Mouse (Mus musculus) macrophage (primary cell): ENCODE measurements around the gene Skp2. TPM values are rescaled to one million over a fixed set of nuclear protein-coding genes. Genes with fewer than 3 reads are reported as not detected.

Source experiments
- H3K27ac ChIP-seq: fragments of 350-480 bp; formaldehyde crosslinking; 2 replicates; pipeline ENCODE4 v1.9.0; 2021
- H3K36me3 ChIP-seq: fragments of 350-480 bp; formaldehyde crosslinking; 2 replicates; pipeline ENCODE4 v1.9.0; 2021; ENCODE audit errors: inconsistent target
- H3K4me3 ChIP-seq: fragments of 350-480 bp; formaldehyde crosslinking; 2 replicates; pipeline ENCODE4 v1.9.0; 2021; ENCODE audit errors: inconsistent target
- H3K79me2 ChIP-seq: fragments of 350-480 bp; formaldehyde crosslinking; 2 replicates; pipeline ENCODE4 v1.9.0; 2021; ENCODE audit errors: inconsistent target
- WGBS: methylation state at CpG from one replicate; pipeline ENCODE4 v1.1.7; 2026; ENCODE audit warnings: inconsistent platforms; ENCODE audit not compliant: missing documents; 5-methylcytosine and 5-hydroxymethylcytosine counted together
- polyA plus RNA-seq: library from polyadenylated mRNA; stranded (reverse); fragments of 250-400 nt; gene quantifications from 3 replicates; pipeline ENCODE4 v1.2.4, GENCODE M21; 2018; ENCODE audit warnings: inconsistent platforms

Gene Skp2
- polyA plus RNA-seq, 1 experiment from 2014 or later = 11.9 TPM

- WGBS = 80% methylated on average over 8 of the region's 9 CpGs
- Histone ChIP-seq H3K4me3 (no peak overlapping the region), H3K27ac (peak overlapping the region; percentile 99), H3K79me2 (peaks cover 85% of the 10 kb centered on the region), H3K36me3 (peaks cover 13% of the 10 kb centered on the region; the same call in 1 of the 2 replicates)
These were observed 24.3 kb downstream of the Skp2 start for GRCm38 (mm10) chr15:9130772-9131498.

- no peak overlapping the region for H3K4me3 ChIP-seq
- no peak overlapping the region for H3K27ac ChIP-seq
- 91% methylated on average over 7 of the region's 7 CpGs for WGBS
- H3K79me2 ChIP-seq = peaks cover 65% of the 10 kb centered on the region
- H3K36me3 ChIP-seq = peaks cover 17% of the 10 kb centered on the region; the same call in 1 of the 2 replicates
These were observed 28.0 kb downstream of the Skp2 start for GRCm38 (mm10) chr15:9127051-9127791.

GRCm38 (mm10) chr15:9124856-9125255 is 30.4 kb downstream of the Skp2 start:
- 96% methylated on average over 19 of the region's 21 CpGs for WGBS
- Histone ChIP-seq H3K4me3 (no peak overlapping the region), H3K27ac (no peak overlapping the region), H3K36me3 (peaks cover 20% of the 10 kb centered on the region; the same call in 1 of the 2 replicates), H3K79me2 (peaks cover 65% of the 10 kb centered on the region)

- no peak overlapping the region for H3K4me3 ChIP-seq
- H3K36me3 ChIP-seq = peaks cover 15% of the 10 kb centered on the region; the same call in 1 of the 2 replicates
- peak overlapping the region; percentile 82 for H3K27ac ChIP-seq
- H3K79me2 ChIP-seq = peaks cover 47% of the 10 kb centered on the region
- WGBS = 8% methylated on average over 4 of the region's 4 CpGs
These were observed 32.2 kb downstream of the Skp2 start for GRCm38 (mm10) chr15:9122989-9123388.

- H3K27ac ChIP-seq = no peak overlapping the region
- H3K79me2 ChIP-seq = peaks cover 18% of the 10 kb centered on the region; the same call in 1 of the 2 replicates
- 100% methylated on average over 1 of the region's 2 CpGs for WGBS
- H3K36me3 ChIP-seq = peaks cover 38% of the 10 kb centered on the region
- no peak overlapping the region for H3K4me3 ChIP-seq
These were observed 35.1 kb downstream of the Skp2 start for GRCm38 (mm10) chr15:9120081-9120480.

- peaks cover 41% of the 10 kb centered on the region for H3K36me3 ChIP-seq
- 98% methylated on average over 4 of the region's 4 CpGs for WGBS
These were observed 36.4 kb downstream of the Skp2 start for GRCm38 (mm10) chr15:9118852-9119251.

GRCm38 (mm10) chr15:9114599-9114998 is 40.6 kb downstream of the Skp2 start:
- no peak overlapping the region for H3K4me3 ChIP-seq
- 98% methylated on average over 5 of the region's 5 CpGs for WGBS
- H3K36me3 ChIP-seq = peaks cover 58% of the 10 kb centered on the region
- no peaks in the 10 kb centered on the region; the same call in 1 of the 2 replicates for H3K79me2 ChIP-seq
- no peak overlapping the region for H3K27ac ChIP-seq

More at GRCm38 (mm10) chr15:9118852-9119251, 36.4 kb downstream of the Skp2 start:
- Histone ChIP-seq H3K4me3 (no peak overlapping the region), H3K79me2 (peaks cover 11% of the 10 kb centered on the region; the same call in 1 of the 2 replicates), H3K27ac (peak overlapping the region; percentile 66)

- no peak overlapping the region for H3K27ac ChIP-seq
- H3K36me3 ChIP-seq = peaks cover 58% of the 10 kb centered on the region
- no peaks in the 10 kb centered on the region; the same call in 1 of the 2 replicates for H3K79me2 ChIP-seq
- 94% methylated on average over 3 of the region's 4 CpGs for WGBS
- no peak overlapping the region for H3K4me3 ChIP-seq
These were observed 41.1 kb downstream of the Skp2 start for GRCm38 (mm10) chr15:9114131-9114530.

- 90% methylated on average over 9 of the region's 9 CpGs for WGBS
- H3K4me3 ChIP-seq = no peak overlapping the region
- H3K36me3 ChIP-seq = peaks cover 58% of the 10 kb centered on the region
- no peak overlapping the region for H3K27ac ChIP-seq
- H3K79me2 ChIP-seq = no peaks in the 10 kb centered on the region; the same call in 1 of the 2 replicates
These were observed 41.7 kb downstream of the Skp2 start for GRCm38 (mm10) chr15:9113556-9113955.

- no peak overlapping the region for H3K27ac ChIP-seq
- H3K4me3 ChIP-seq = no peak overlapping the region
- WGBS = 91% methylated on average over 3 of the region's 3 CpGs
- no peaks in the 10 kb centered on the region for H3K79me2 ChIP-seq
- peaks cover 57% of the 10 kb centered on the region for H3K36me3 ChIP-seq
These were observed 43.6 kb downstream of the Skp2 start for GRCm38 (mm10) chr15:9111648-9112047.

GRCm38 (mm10) chr15:9110526-9111347 is 44.5 kb downstream of the Skp2 start:
- Histone ChIP-seq H3K4me3 (no peak overlapping the region), H3K79me2 (no peaks in the 10 kb centered on the region), H3K36me3 (peaks cover 48% of the 10 kb centered on the region), H3K27ac (no peak overlapping the region)
- whole genome bisulfite sequencing = 77% methylated on average over 6 of the region's 6 CpGs

- 97% methylated on average over 13 of the region's 13 CpGs for WGBS
- H3K36me3 ChIP-seq = peaks cover 13% of the 10 kb centered on the region
These were observed 48.7 kb downstream of the Skp2 start for GRCm38 (mm10) chr15:9106303-9107074.

GRCm38 (mm10) chr15:9100446-9101077 is 54.7 kb downstream of the Skp2 start:
- WGBS = 95% methylated on average over 10 of the region's 10 CpGs
- no peak overlapping the region for H3K27ac ChIP-seq
- H3K79me2 ChIP-seq = no peaks in the 10 kb centered on the region
- H3K4me3 ChIP-seq = no peak overlapping the region
- peaks cover 23% of the 10 kb centered on the region for H3K36me3 ChIP-seq

More at GRCm38 (mm10) chr15:9106303-9107074, 48.7 kb downstream of the Skp2 start:
- no peak overlapping the region for H3K4me3 ChIP-seq
- H3K27ac ChIP-seq = no peak overlapping the region
- H3K79me2 ChIP-seq = no peaks in the 10 kb centered on the region
